Mouse (Mus musculus): ENCODE measurements around the gene Hist1h4k. TPM values are rescaled to one million over a fixed set of nuclear protein-coding genes. Genes with fewer than 3 reads are reported as not detected.
"Not testable (repeated sequence)": the region's sequence is repeated elsewhere in the genome, so short reads cannot be mapped to it uniquely, and the experiment has no call there.

The Hist1h4k gene
- total RNA-seq (2022) = 10 to 100 TPM; 26.9 to 29.6 (median 28.6) TPM

DNA sequence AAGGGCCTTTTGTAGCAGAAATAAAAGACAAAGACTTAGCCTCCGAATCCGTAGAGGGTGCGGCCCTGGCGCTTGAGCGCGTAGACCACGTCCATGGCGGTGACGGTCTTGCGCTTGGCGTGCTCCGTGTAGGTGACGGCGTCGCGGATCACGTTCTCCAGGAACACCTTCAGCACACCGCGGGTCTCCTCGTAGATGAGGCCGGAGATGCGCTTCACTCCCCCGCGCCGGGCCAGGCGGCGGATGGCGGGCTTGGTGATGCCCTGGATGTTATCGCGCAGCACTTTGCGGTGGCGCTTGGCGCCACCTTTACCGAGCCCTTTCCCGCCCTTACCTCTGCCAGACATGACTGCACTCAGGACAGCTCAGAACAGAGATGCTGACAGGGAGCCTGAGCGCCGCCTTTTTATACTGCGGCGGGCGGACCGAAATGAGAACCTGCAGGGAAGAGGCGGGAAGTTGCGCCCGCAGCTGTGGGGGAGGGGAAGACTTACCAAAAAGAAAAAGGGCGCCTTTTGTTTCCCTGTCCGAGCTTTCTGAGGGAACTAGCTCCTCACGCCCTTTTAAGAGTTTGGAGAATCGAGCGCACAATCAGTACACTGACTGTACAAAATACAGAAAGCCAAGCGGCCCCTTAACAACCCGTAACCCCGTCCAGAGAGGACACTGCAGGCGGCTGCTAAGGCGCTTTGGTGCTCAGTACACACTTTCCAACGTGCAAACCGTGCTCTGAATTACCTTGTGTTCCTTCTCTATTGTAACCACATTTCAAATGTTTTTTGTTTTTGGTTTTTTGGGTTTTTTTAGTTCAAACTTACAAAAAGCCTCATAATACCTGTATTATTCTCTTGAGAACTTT is at the start of gene Hist1h4k:
TSS of gene Hist1h4k (minus strand) at position 347 of the 859 bp plus-strand sequence.
- DNase-seq (ENCODE audit: low spot score) = peak; percentile 75

DNA sequence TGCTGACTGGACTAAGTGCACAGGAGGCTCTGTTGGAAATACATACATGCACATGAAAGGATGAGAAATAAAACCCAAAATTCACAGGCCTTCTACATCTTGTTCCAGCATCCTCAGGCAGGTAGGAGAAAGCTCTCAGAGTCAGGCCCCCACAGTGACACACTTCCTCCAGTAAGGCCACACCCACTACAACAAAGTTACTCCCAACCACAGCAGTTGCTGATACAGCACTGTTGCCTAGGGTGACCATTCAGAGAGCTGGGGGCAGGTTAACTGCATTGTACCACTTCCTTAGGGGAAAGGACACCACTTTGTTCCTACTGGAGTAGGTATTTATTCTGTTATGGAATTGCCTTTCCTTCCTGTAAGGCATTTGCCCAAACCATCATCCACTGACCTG is 46.9 kb upstream of the Hist1h4k start:
- DNase-seq (ENCODE audit: low spot score) = not testable (repeated sequence)

DNA sequence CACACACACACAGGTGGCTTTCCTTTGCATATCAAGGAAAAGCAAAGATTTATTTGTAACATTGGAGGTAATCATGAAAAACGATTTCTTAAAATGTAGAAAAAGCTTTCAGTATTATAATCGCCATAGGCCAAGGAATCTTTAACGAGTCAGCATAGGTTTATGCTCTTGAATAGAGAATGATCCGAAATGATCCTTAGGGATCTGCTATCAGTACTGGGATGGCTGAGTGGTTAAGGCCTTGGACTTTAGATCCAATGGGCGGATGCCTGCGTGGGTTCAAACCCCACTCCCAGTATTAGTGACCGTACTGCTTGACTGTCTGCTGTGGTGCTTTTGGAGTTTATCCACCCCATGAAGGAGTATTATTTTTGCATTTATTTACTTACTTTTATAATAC is 45.3 kb upstream of the Hist1h4k start:
- DNase-seq (ENCODE audit: low spot score) = no peak

DNA sequence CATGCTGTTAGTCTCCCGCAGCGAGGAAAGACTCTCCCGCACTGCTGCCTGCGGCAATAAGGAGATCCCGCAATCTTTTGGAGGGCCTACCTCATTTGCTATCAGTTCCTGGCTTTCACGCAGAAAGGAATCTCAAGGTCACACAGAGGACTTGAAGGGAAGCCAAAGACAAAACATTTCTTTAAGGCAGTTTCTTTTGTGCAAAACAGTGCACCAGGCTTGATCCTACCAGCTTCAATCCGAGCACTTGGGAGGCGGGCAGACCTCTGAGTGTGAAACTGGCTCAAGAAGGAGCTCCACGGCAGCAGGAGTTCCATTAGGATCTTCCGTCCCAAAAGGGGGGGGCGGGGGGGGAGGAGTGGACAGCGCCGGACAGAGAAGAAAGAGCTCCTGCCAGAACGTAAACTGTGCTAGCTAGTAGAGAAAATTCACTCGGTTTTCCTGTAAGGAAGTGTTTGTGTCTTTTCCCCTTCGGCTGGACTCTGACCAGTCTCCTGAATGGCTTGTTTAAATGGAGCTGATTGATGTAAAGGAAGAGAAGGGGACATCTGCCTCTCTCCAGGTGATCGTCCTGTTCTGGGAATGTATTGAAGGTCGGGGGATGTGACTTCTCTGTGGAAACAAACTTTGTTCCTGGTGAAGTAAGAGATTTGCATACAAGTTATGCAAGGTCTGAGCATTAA is 40.4 kb upstream of the Hist1h4k start:
- DNase-seq (ENCODE audit: low spot score) = no peak

DNA sequence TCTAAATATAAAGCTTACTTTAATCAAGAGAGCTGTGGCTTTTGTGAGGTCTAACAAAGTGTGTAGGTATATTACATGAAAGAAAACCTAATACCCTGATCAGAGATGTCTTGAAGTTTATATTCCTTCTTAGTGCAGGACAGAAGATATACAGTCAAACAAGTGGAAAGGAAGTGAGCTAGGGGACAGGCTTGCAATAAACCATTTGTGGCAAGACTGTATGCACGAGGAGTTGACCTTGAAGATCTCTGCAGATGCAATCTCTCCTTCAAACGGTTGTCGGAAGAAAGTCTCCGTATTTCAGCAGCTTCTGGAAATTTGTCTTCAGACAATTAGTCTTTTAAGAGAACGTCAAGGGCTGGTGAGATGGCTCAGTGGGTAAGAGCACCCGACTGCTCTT is 39.6 kb upstream of the Hist1h4k start:
- DNase-seq (ENCODE audit: low spot score) = no peak

DNA sequence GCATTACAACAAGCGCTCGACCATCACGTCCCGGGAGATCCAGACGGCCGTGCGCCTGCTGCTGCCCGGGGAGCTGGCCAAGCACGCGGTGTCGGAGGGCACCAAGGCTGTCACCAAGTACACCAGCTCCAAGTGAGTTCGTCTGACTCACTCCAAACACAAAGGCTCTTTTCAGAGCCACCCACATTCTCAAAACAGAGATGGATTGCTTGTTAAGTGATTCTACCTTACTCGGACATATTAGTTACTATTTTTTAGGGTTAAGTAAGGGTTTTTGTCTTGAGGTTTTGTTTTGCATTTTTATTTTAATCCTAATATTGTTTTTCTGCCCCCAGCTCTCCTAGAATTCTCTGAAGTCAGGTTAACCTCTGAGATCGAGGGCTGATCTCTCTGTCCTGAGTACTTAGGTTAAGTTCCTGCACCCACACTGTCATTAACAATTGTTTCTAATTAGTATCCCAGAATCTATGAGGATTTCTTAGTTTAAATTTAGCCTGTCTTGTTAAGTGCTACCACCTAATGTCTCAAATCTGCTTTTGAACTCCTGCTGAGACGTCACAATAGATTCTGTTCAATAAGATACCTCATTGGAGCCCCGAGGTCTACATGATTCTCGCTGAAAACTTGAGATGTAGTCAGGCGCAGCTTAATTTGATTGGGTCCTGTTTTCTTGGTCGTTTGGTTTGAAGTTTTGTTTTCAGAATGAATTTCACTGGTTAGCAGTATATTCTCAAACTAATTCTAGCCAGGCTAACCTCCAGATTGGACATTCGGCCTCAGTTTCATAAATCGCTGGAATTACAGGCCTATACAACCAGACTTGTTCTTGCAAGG is 37.7 kb upstream of the Hist1h4k start:
- no peak for DNase-seq (ENCODE audit: low spot score)

DNA sequence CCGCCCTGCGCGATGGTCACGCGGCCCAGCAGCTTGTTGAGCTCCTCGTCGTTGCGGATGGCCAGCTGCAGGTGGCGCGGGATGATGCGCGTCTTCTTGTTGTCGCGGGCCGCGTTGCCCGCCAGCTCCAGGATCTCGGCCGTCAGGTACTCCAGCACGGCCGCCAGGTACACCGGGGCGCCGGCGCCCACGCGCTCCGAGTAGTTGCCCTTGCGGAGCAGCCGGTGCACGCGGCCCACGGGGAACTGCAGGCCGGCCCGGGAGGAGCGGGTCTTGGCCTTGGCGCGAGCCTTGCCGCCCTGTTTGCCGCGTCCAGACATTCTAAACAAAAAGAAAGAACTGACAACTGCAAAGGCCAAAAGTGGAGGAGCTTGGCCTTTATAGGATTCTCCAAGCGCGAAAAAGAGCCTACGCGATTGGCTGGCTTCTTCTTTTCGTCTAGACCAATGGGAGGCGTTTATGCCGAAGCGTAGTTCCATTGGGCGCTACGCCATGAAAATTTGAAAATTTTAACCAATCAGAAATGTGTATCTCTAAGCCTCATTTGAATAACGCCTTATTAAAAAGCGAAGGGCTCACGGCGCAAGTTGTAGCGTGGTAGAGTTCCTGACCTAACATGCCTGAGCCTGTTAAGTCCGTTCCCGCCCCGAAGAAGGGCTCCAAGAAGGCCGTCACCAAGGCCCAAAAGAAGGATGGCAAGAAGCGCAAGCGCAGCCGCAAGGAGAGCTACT is 36.8 kb upstream of the Hist1h4k start, which contains the start of the genes Hist1h2an and Hist1h2bp:
TSS of gene Hist1h2an (minus strand) at position 320 of the 731 bp plus-strand sequence.
TSS of gene Hist1h2bp (plus strand) at position 563 of the 731 bp plus-strand sequence.
- DNase-seq (ENCODE audit: low spot score) = peak; percentile 96

DNA sequence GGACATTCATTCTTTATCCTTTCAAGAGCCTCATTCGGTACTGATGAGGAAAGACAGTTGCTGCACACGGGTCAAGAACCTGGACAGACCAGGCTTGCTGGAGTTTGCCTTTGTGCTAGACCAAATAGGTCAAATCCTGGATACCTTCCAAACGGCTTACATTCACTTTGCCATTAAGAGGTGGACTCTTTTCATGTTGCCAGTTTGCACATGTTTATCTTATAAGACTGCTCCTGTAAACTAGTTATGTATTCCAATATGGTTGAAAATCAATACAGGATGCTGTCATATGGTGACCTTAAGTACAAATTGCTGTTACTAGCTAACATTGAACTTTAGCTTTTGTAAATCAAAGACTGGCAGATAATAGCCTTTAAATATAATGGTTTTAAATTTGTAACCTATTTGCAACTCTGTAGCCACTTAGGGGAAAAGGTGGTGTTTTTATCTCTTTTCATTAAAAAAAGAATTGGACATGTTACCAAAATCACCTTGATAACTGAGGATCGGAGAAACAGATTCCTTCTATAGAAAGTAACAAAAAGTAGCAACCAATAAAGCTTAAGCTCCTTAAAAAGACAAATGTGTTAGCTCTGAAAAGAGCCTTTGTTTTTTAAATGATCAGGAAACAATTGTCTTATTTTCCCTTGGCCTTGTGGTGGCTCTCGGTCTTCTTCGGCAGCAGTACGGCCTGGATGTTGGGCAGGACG is 36.0 kb upstream of the Hist1h4k start:
- DNase-seq (ENCODE audit: low spot score) = no peak

DNA sequence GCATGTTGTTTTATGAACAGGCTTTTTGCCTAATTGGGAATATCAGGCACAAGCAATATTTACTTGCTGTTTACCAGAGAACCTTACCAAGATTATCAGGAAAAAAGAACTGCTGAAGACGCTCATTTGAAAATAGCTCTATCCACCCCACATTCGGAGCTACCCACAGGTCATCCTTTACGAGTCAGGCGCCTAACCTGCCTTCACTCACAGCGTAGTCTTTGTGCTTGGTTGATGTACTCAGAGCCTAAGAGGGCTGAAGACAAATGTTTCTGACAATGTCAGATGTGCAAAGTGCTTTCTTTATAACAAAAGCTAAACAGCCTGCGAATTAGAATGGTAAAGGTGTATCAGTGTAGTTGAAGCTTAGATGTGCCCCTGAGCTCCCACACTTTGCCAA is 34.0 kb upstream of the Hist1h4k start:
- DNase-seq (ENCODE audit: low spot score) = no peak

DNA sequence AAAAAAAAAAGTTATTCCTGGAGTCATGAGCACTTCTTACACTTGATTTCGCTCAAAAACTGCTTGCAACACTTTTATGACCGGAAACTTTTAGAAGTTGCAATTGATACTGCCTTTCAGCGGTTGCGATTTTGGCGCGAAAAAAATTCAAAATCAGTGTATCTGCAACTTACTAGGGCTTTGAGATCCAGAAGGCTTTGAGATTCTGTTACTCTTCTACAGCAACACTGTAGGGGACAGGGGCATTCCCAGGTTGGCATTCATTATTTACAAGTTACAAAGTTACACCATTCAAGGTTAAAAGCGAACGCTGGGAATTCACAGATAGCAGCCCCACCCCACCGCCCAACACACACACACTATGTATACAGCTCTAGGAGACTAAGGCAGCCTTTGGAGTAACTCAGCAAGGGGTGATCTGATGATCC is 33.4 kb upstream of the Hist1h4k start:
- DNase-seq (ENCODE audit: low spot score) = no peak

DNA sequence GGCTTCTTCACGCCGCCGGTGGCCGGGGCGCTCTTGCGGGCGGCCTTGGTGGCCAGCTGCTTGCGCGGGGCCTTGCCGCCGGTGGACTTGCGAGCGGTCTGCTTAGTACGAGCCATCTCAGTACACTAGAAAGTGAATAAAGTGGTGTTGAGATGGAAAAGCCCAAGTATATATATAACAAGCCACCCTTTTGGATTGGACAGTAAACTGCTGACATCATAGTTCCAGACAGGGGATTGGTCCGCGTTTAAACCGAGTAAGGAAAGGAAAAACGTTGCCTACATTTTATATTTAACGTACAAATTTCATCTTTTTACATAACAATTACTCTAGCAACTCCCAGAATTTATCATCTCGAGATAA is 32.9 kb upstream of the Hist1h4k start, which contains the start of gene Hist1h3i:
TSS of gene Hist1h3i (minus strand) at position 116 of the 363 bp plus-strand sequence.
- peak; percentile 84 for DNase-seq (ENCODE audit: low spot score)

DNA sequence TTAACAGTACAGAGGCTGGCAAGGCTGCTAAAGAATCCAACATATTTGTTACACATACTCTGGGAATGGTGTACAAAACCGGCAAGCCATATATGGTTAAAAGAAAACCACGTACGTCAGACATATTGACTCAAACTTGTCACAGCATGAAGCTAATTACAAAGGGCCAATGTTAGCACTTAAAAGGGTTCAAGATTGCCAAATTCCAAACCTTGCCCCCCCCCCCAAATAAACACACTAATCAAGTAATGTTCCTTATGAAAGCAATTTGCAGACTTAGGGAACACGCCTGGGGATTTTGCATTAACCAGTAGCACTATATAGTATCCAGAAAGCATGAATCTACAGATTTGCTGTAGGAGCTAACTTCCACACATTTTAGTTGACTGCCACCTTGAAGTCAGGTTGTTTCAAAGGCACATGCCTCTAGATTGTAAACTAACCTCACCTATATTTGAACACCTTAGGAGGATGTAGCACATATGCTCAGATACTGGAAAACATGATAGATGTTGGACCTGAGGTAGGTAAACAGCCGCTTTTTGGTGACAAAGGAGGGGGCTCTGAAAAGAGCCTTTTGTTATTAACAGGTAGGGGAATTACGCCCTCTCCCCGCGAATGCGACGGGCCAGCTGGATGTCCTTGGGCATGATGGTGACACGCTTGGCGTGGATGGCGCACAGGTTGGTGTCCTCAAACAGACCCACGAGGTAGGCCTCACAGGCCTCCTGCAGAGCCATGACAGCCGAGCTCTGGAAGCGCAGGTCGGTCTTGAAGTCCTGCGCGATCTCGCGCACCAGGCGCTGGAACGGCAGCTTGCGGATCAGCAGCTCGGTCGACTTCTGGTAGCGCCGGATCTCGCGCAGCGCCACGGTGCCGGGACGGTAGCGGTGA is 32.3 kb upstream of the Hist1h4k start:
- DNase-seq (ENCODE audit: low spot score) = not testable (repeated sequence)

DNA sequence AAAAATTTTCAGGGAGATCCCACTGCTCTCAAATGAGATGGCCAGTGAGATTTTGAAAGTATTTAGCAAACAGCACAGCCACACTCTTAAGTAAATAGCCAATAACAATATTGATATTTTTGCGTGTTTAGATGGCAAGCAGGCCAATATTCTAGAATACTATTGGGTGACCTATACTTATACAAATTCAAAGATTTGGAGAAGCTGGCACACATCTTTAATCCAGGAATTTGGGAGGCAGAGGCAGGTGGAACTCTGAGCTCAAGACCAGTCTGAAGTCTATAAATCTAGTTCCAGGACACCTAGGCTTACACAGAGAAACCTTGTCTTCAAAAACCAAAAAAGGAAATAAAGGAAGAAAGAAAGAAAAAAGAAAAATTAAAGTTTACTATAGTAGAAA is 31.3 kb upstream of the Hist1h4k start:
- DNase-seq (ENCODE audit: low spot score) = no peak

DNA sequence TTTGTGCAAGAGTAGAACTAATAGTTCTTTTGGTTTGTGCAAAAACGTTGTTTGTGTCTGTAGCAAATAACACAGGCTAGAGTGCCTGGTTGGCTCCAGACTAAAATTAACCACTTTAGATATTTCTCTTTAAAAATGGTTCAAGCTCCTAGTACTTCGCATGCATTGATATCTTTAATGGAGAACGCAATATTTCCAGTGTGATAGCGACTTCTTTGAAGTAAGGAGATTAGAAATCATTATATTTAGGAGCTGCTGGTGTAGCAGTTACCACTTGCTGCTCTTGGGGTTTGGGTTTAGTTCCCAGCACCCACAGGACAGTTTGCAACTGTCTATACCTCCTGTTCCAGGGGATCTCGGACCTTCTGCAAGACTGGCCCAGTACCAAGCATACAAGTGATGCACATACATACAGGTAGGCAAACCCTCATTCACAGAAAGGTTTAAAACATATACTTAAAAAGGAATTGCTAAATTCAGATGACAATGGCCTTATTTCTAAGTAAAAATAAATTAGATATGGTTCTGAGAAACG is 30.8 kb upstream of the Hist1h4k start:
- DNase-seq (ENCODE audit: low spot score) = no peak

DNA sequence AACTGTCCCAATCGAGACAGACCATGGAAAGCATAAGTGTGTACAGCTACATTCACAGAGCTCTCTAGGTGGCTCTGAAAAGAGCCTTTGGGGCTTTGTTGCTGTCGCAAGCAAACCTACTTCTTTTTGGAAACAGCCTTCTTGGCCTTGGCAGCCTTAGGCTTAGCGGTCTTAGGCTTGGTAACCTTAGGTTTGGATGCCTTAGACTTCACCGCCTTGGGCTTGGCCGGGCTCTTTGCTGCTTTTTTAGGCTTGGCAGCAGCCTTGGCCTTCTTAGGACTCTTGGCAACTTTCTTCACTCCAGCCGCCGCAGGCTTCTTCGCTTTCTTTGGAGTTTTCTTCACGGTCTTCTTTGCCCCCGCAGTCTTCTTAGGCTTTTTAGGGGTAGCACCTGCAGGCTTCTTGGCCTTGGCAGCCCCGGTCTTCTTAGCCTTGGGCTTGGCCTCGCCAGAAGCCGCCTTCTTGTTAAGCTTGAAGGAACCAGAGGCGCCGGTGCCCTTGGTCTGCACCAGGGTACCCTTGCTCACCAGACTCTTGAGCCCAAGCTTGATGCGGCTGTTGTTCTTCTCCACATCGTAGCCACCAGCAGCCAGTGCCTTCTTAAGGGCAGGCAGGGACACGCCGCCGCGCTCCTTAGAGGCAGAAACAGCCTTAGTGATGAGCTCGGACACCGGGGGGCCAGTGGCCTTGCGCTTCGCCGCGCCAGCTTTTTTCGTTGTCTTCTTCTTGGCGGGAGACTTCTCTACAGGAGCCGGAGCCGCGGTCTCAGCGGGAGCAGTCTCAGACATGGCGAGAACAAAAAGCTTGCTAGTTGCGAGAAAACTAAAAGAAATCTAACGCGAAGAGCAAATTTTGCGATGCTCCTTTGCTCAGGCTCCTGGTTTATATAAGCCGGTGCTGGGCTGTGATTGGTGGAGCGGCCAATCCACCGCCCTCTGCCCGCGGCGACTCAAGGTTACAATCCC is 29.7 kb upstream of the Hist1h4k start, which contains the start of gene Hist1h1b:
TSS of gene Hist1h1b (minus strand) at position 859 of the 965 bp plus-strand sequence.
- DNase-seq (ENCODE audit: low spot score) = peak; percentile 33

DNA sequence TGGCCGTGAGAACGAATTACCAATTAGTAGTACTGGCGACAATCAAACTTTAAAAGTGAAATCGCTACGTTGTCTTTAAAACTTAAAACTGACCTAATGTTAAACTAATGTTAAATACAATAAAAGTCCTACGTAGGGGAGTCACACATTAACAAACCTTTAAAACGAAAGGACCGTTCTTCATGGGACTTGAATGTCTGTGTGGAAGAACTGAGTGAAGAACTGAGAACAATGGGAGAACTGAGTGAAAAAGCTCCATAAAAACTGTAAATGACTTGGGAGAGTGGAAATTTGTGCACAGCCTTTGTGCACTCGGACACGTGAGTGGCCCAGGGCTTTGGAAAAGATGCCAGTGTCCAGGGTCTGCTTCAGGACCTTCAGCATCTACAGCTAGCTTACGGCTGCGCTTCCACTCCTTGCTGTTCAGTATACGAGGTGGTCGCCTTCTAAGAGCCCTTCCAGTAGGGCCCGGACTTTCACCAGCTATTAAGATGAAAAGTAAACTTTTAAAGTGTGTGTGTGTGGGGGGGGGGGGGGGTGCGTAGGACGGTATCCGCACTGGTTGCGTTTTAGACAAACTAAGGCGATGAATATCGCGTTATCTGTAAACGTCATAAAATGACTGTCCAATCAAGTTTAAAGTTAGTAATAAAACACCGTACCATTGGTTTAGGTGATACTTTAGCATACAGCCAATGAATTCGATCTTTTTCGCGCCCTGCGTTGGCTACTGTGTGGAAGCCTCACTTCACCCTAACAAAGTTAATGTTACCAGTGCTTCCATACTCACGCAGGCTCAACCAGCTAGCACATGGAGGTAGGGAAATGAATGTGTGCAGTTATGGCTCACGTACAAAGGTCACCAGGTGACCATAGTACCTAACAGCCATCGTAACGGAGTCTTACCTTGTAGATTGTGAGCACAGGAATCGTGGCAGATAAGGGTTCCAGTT is 28.8 kb upstream of the Hist1h4k start:
- peak; percentile 90 for DNase-seq (ENCODE audit: low spot score)

DNA sequence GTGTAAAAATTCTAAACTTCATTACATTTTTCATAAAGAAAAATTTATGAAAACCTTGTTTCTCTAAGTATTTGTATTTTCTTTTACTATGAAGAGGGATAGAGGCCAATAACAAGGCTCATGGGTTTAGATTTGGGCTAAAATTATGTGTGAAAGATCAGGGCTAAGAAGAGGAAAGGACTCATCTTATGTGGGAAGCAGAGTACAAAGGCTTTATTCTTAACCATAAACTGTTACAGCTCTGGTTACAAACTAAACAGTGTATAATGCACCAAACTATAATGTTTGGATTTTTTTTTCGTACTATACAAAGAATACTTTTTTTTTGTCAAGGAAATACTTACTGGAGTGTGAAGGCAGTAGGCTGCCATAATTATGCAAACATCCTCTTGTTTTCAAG is 5.4 kb upstream of the Hist1h4k start:
- DNase-seq (ENCODE audit: low spot score) = no peak

Data from heart, adult 8-10 months (tissue).